Mouse (Mus musculus) heart, adult 8-10 months (tissue): ENCODE measurements around the gene Zfp579. TPM values are rescaled to one million over a fixed set of nuclear protein-coding genes. Genes with fewer than 3 reads are reported as not detected.
"Not testable (repeated sequence)": the region's sequence is repeated elsewhere in the genome, so short reads cannot be mapped to it uniquely, and the experiment has no call there.

Experiments used
- DNase-seq: peaks from one replicate; pipeline ENCODE4 v3.0.0; 2022; ENCODE audit warnings: low spot score
- total RNA-seq, 4 experiments: library from RNA; stranded (reverse); gene quantifications; 2 replicates each; pipeline ENCODE4 v1.2.4; 2022

The Zfp579 gene
- total RNA-seq, 4 experiments from 2014 or later = 9.7 to 19.8 (median 11.8) TPM

DNA sequence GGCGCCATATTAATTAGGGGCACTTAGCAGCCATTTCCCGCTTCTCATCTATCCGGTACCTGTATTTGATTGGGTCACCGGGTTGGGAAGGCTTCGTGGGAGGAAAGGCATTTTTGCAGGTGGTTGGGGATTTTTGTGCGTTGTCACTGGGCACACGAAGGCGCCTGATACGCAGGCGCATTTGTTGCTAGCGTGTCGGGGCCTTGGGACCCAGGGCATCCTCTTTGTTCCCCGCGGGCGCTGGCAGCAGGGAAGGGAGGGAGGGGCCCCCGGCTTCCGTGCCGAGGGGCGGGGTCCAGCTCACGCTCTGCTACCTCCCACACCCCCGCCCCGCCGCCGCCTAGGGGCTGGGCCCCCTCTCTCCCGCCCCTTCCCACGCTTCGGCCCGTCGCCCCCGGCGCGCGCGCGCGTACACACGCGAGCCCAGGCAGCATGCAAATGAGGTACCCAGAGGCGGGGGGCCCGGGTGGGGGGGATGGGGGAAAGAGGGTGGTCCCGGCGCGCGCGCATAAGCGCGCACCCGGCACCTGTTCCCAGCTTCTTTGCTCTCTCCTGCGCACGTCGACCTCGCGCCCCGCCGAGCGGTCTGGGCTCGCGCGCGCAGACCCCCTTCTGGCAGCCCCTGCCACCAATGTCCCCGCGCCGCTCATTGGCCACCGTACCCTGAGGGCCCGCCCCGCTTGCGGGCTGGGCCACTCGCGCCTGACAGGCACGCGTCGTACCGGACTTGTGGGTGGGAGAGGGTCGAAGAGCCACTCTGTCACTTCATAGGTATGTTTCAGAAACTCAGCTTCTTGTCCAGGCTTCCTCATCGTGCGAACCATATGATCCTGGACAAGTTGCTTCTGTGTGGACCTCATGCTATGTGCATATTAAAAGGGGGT lies 19.4 kb upstream of the Zfp579 start, which contains the start of gene Gm44973:
Gene Gm44973 (plus strand): TSS at position 379 of the 884 bp plus-strand sequence.
- peak; percentile 92 for DNase-seq

DNA sequence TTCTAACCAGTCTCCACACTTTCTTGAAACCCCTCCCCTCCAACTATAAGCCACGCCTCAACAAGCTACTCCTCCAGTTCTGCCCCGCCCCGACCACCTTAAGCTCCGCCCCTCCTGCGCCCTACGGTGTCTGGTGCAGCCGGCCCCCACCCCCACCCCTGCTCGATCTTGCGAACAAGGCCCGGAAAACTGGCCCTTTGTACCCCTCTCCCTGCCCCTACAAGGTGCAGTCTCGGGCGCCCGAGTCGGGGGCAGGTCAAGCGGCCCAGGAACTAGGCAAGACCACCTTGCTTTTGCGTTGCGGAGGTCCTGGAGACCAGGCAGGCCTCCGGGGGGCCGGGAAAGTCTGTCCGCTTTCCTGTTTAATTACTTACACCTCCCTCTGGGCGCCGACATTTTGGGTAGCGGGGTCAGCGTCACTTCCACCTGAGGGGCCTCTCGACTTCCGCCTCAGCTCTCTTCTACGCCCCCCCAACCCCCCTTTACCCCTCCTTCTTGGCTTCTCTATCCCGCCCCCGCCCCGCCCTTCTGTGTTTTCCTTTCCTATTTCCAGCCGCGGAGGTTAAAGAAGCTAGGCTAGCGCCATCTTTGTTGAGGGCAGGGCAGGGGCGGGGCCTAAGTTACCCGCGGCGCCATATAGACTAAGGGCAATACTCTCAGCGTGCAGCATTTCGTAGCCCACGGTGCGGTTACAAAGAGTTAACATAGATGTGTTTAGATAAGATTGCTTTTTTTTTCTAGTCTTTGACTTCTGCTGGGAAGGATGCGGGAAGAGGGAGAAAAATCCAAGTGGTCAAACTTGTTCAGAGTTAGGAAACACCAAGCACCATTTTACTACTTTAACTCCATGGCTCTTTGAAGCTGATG lies 18.5 kb upstream of the Zfp579 start, which contains the start of the genes Zfp524 and Fiz1:
Gene Zfp524 (plus strand): TSS at position 165 of the 867 bp plus-strand sequence.
Gene Fiz1 (minus strand): TSS at position 447 of the 867 bp plus-strand sequence.
- DNase-seq = peak; percentile 98

DNA sequence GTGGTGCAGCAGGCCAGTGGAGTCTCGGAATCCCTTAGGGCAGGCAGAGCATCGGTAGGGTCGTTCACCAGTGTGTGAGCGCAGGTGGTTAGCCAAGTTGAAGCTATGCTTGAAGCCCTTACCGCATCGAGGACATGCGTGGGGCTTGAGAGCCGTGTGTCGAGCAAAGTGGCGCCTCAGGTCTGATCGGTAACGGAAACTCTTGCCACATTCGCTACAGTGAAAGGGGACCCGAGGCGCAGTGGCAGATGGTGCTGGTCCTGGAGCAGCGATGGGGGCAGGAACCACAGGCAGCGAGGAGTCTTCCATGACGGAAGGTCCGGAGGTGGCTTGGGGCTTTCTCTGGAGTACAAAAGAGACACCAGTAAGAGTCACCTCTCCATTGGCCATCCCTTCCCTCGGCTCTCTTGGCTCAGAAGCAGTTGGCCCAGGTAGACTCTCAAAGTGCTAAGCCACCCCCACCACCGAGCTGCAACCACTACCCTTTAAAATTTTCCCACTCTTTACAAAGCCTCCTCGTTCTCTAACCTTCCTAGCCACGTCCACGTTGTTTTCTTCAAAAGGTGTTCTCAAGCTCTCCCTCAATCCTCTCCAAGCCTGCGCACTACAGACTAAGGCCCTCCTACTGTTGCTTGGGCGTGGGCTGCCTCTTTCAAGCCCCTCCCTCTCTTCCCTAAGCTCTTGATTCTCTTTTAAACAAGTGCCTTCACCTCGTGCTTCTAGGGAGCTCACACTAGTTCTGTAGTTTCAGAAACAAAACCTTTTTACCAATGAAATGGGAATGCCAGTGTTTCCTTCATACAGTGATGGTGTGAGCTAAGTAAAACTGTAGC lies 16.9 kb upstream of the Zfp579 start:
- no peak for DNase-seq

DNA sequence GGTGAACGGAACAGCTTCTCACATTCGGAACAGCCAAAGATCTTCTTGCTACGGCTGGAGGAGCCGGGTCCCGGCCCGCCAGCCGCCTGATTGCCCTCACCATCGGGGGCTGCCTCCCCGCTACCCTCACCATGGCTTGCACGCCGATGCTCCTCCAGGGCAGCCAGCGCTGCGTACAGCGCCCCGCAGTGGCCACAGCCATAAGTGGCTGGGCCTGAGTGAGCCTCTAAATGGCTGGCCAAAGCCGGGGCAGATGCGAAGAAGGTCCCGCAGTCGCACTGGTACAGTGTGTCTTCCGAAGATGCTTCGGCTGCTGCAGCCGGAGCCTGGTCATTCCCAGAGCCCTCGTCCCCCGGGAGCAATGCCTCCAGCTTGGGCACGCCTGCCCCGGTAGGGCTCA lies 12.3 kb upstream of the Zfp579 start:
- DNase-seq = no peak

DNA sequence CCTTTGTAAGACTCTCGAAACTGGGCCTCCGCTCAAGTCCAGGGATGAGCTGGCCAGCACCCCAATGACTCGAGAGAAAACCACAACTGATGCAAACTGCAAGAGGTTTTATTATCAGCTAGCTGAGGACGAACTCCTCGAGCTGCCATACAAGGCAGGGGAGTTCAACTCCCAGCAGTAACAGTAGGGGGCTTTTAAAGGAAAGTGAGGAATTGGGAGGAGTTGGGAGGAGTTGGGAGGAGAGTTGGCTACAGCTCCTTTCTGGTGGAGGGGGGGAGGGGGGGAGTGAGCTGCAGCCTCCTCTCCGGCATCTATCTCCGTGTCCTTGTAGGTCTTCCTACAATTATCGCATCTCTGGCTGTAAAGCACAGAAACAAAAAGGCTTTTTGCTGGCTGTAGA lies 6.9 kb upstream of the Zfp579 start:
- DNase-seq = not testable (repeated sequence)

DNA sequence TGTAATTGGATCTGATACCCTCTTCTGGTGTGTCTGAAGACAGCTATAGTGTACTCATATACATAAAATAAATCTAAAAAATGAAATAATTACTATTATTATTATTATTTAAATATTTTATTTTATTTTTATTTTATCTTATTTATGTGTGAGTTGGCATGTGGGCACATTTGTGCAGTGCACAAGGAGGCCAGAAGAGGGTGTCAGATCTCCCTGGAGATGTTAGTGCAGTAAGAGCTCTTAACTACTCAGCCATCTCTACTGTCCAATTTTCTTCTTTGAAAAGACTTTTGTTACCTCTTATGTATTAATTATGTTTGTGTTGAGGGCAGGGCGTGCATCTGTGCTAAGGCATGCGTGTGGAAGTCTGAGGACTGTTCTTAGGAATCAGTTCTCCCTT lies 3.9 kb upstream of the Zfp579 start:
- no peak for DNase-seq

DNA sequence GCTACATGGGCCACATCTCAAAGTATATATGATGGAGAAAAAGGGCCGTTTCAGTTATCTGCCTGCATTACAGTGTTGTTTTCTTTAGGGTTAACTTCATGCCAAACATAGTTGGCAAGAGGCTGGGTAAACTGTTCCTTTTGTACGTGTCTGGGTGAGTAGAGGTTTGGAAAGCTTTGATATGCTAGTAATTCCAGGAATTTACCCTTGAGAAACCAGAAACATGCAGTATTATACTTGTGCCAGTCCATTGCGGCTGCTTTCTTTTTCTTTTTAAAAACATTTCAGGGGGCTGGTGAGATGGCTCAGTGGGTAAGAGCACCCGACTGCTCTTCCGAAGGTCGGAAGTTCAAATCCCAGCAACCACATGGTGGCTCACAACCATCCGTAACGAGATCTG lies 976 bp upstream of the Zfp579 start:
- DNase-seq = no peak

DNA sequence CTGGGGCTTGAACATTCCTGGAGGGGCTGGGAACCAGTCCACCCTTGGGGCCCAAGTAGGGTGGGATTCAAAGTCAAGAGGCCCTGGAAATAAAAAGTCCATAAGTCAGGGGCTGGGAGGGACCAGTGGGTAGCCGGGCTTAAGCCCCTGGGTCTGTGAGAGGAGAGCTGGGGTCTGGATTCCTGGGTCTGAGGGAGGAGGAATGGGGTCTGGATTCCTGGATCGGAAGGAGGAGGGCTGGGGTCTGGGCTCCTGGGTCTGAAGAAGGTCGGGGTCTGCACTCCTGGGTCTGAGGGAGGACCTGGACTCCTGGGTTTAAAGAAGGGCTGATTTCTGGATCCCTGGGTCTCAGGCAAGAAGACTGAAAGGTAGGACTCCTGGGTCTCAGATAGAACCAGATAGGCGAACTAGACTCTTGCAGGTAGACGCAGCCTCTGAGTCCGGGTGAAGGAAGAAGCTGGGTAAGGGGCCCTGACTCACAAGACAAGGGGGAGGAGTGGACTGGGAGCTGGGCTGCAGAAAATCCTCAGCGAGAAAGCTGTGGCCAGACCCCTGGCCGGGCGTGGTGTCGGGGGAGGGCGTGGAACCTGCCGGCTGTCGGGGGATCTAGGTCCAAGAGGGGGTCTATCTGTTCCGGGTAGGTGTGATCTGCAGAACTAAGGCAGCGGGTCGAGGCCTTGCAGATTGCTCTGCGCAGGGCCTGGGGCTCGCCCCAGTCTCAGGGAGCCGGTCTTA lies 523 bp downstream of the Zfp579 start:
- peak; percentile 16 for DNase-seq

DNA sequence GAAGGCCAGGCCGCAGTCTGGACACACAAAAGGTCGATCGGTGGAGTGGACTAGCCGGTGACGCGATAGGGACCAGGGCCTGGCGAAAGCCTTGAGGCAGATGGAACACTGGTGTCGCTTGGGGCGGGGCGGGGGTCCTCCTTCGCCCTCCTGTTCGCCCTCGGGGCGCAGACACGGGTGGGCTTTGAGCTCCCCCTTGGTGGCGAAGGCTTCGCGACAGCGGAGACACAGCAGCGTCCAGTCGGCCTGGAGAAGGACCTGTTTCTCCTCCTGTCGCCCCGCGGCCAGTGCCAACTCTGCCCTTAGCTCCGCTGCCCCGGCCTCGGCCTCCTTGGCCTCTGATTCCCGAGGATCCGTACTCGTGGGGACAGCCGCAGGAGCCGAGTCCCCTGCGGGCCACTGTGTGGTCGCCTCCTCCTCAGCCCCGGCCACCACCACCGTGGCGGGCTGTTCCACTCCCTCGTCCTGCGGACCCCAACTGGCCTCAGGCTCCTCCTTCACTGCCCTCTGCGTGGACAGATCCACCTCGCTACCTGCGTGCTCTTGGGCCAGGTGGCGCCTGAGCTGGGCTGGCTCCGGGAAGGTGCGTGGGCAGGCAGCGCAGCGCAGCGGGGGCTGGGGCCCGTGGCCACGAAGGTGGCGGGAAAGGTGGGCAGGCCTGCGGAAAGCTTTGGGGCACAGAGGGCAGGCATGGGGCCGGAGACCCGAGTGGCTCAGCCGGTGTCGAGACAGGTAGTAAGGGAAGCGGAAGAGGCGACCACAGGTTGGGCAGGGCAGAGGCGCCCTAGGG lies 1.8 kb downstream of the Zfp579 start:
- DNase-seq = no peak

DNA sequence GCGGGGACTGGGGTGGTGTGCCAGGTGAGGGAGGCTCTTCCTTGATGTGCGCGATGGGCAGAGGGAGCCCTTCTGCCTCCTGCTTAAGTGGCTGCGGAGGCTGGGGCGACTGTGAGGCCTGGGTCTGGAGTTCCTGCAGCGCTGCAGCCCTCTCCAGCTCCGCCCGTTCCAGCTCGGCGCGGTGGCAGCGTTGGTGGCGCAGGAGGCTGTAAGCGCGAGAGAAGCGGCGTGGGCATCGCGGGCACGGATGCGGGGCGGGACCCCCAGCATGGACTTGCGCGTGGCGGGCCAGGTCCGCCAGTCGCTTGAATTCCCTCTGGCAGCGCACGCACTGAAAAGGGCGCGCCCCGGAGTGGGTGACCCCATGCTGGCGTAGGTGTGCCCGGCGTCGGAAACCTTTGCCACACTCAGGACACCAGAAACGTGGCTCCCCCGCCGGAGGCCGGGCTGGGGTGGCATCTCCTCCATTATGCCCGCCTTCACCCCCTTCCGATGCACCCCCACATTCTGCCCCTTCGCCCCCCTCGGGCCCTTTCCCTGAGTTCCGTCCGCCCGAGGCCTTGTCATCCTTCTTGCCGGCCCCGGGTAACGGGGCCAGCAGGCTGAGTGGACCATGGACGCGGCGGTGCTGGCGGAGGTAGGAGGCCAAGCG lies 2.5 kb downstream of the Zfp579 start:
- no peak for DNase-seq

DNA sequence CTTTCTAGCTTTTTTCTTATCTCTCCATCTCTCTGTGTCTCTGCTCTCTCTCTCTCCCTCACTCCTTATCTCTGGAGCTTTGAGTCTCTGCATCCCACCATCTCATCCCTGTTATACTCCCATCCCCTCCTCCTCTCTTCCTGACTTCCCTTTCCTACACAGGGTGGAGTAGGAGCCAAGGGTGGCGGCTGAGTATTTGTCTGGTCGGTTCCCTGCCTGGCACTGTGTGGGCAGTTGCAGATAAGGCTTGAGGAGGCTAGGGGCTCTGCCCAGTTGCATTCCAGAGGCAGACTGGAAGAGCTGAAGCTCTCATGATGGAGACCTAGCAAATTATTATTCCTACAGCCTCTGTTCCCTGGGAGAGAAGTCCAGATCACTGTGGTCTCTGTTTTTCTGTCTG lies 7.7 kb downstream of the Zfp579 start:
- no peak for DNase-seq

DNA sequence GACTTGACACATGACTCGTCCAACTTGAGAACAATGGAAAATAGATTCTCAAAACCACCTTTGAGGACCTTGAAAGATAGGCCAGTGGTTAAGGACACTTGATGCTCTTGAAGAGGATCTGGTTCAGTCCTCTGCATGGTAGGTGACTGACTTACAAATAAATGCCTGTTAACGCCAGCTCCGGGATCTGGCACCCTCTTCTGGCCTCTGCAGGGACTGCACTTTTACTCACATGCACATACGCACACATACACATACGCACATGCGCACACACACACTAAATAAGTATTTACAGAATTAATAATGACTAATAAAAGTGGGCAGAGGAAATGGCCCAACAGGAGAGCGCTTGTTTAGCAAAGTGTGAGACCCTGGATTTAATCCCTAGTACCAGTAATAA lies 19.1 kb downstream of the Zfp579 start:
- no peak for DNase-seq

DNA sequence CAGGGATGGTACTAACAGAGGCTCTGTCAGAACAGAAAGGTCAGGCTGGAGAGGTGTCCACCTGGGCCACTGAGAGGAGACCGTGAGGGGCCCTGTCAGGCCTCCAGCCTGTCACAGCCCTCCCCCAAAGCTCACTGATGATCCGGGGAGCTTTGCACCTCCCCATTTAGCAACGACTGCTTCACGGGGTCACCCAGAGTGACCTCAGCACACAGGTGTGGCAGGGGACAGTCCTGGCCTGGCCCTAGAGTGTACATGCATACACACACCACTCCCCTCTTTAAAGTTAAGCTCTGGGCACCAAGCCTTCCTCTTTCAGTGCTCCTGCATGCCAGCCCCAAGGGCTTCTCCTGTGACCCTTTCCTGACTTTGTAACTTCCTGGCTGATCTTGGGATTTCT lies 20.5 kb downstream of the Zfp579 start:
- DNase-seq = no peak

DNA sequence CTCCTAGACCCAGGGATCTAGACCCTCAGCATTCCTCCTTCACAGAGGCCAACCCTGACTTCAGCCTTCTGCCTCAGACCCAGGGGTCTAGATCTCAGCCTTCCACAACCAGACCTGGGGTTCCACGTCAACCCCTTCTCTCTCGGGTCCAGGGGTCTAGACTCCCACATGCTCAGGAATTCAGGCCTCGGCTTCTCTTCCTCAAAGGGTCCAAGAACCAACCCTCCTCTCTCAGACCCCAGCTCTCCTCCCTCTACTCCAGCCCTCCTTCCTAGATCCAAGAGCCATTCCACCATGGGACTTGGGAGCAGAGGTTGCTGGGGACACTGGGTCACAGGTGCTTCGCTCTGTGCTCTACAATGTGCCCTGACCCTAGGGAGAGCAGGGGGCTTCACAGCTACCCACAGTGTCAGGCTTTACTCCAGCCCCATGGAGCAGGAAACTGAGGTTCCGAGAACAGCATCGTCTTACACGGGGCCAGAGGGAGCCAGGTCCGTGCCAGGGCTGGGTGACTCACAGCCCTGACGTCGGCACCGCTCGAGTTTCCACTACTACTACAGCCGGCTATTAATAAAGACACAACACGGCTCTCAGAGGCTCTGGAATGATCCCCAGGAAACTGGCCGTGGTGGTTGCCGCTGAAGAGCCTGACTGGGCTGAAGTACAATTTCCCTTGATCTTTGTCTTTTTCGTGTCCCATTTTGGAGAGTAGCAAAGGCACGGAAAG lies 23.5 kb downstream of the Zfp579 start:
- DNase-seq = peak; percentile 71

DNA sequence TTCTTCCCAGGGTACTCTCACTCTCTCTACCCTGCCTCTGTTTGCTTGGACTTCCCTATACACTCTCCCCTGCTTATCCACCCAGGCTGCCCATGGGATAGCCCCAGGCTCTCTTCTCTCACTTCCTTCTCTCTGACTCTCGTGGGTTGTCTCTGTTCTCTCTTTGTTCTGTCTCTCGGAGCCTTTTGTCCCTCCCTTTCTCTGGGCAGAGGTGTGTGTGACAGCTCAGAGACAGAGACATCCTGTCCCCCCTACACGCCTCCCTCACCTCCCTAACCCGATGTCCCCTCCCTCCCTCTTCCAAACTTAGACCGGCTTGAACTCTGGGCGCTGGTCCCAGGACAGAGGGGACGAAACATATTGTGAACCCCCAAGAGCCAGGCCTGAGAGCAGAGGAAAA lies 24.2 kb downstream of the Zfp579 start:
- DNase-seq = peak; percentile 22

DNA sequence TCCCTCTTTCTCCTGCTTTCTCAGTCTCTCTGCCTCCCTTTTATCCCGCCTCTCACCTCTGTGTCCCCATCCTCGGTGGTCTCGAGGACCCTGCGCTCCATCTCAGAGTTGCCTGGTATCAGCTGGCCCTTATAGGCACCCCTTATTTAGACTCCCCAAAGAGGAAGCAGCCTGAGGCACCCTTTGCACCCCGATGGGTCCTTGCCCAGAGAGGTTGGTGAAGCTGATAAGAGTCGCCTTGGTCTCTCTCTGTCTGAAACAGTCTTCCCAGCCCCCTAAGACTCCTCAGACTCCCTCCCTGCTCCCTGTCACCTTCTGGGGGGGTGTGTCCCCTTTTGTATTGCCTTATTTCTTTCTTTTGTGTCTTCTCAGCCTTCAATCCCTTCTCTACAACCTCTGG lies 24.9 kb downstream of the Zfp579 start, which contains the start of gene Sbk3:
Gene Sbk3 (minus strand): TSS at position 101 of the 400 bp plus-strand sequence.
- DNase-seq = no peak

DNA sequence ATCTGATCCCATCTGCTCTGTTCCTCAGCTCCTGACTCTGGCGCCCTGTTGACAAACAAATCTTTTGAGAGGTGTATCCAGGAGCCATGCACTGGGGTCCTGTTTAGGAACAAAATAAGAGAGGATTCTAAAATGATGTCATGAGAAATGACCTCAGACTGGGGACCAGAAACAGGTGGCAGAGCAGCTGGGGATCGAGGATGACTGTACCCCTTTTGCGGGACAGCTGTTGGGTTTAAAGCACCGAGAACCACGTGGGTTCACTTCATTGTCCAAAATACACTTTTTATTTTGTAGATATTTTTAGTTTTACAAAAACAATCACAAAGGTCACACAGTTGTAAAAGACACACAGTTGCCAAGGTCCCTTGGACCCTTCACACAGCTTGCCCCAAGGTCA lies 31.0 kb downstream of the Zfp579 start:
- no peak for DNase-seq

DNA sequence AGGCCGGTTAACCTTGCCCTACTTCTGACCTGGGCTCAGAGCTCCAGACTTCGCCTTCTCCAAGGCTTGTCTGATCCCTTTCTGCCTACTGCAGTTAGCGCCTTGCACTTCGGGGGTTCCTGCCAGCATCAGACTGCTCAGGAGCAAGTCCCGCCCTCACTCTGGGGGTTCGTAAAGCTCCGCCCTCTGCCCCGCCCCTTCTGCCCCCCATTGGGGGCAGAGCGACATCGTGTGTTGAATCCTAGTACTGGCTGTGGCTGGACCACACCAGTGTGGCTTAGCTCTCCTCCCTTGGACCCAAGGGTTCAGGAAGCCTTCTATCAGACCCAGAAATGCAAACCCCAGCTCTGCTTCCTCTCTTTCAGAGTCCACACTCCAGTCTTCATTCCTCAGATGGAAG lies 31.7 kb downstream of the Zfp579 start, which contains the start of gene Sbk2:
Gene Sbk2 (minus strand): TSS at position 135 of the 400 bp plus-strand sequence.
- DNase-seq = peak; percentile 79

DNA sequence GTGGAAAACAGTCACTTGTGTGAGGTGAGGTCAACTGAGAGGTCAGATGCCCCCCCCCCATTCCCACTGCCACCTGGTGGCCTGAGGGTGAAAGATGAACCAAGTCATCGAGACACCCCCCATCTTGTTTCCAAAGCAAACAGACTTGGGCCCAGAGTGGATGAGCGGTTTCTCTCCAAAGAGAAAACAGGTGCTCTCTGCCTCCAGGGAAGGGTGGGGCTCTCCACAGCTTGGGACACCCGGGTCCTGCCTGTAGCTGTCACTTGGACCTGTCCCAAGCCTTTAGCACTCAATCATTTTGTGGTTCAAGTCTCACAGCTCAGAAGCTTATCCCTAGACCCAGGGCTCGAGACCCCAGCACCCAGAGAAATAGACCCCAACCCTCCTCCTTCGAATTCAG lies 32.4 kb downstream of the Zfp579 start:
- DNase-seq = no peak
